Mouse (Mus musculus) right cerebral cortex, postnatal 4 days (tissue): ENCODE data around the gene Csrp1.

ENCODE experiments used
- DNase-seq: peaks from one replicate; pipeline ENCODE4 v3.0.0-alpha.2; 2022

The Csrp1 gene

DNA sequence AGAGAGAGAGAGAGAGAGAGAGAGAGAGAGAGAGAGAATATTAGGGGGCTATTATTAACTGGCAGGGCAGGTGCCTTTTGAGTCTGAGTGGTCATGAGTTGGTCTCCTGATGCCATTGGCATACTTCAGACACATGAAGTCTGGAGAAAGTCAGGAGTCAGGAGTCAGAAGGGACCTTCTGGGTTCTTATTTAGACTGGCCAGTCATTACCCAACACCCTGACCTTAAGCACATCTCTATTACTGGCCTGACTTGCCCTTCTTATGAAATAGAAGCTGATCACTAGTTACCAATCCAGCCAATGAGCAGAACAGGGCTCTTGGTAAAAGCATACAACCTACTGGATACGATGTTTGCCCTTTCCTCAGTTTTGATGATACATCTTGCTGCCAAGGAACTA lies 57.2 kb downstream of the Csrp1 start:
- no peak for DNase-seq

DNA sequence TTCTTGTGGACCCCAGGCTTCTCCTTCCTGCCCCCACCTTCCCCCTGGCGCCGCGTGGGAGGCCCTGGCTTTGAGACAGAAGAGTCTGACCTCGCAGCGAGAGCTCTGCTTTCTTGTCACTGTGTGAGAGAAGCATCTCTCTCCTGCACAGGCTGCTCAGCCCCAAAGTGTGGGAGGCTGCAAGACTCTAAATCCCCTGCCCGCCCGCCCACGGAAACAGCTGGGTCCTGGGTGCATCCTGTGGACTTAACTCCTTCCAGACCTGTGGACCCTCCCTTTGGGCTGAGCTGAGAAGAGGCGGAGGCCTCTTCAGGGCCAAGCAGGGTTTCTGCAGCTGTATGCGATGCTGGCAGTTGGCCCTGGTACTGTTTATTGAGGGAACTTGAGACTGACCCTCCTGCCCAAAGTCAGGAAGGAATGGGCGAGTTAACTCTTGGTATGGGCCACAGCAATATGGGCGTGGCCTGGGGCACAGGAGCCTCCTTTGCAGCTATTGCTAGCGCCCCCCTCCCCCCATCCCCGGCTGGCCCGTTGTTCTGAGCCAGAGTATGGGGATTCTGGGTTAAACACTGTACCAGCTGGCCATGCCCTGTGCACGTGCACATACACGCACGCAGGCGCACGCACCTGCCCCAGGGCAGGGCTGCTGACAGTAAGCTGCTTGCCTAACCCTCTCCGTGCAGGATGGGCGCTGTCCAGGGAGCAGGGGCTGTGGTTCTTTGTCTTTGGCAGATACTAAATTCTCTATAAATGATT lies 59.1 kb downstream of the Csrp1 start, which contains the start of gene Tnni1:
Gene Tnni1 (plus strand): TSS at position 655 of the 756 bp plus-strand sequence.
- DNase-seq: peak; percentile 15

DNA sequence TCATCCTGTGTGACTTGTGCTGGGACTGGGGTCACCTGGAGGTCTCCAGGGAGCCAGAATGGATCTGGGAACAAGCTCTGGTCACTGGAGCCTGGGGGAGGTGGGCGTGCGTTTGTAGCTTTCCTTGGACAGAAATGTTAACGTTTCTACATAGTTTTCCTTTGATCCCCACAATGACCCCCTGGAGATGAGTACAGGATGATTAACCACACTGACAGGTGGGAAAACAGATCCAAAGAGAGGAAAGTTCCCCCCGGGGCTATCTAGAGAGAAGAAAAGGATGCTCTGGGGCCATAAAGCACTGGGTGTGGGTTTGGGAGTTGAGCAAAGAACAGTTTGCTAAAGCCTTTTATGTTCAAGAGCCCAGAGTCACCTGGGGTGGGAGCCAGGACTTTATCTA lies 60.8 kb downstream of the Csrp1 start:
- no peak for DNase-seq

DNA sequence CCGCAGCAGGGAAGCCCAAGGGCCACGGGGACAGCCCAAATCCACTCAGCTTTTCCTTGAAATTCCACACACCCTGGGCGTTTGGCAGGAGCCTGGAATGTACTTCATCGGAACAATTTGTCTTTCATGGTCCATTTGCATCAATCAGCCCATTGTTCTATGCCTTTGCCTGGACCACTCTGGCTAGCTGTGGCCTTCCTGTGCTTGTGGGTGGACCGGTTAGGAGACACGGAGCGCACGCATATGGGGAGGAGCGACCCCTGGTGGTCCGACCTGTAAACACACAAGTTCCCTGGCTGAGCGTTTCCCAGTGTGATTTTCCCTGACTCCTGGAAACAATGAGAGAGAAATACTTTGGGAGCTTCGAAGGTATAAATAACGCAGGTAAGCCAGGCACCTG lies 61.4 kb downstream of the Csrp1 start:
- peak; percentile 74 for DNase-seq

DNA sequence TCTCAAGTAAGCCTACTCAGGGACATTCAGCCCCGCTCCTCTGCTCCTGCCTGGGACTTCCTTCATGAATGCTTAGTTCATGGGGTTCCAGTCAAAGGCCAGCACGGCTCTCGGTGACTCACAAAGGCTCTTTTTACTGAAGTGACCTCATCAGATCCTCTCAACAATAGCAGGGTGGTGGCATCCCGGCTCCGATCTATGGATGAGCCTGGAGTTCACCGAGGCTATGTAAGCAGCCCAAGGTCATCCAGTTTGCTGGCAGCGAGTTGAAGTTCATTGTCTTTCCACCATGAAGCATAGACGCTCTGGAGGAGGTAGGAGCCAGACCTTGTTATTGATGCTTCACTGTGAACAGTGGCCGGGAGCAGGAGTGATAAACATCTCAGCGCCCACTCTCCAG lies 63.0 kb downstream of the Csrp1 start:
- no peak for DNase-seq

DNA sequence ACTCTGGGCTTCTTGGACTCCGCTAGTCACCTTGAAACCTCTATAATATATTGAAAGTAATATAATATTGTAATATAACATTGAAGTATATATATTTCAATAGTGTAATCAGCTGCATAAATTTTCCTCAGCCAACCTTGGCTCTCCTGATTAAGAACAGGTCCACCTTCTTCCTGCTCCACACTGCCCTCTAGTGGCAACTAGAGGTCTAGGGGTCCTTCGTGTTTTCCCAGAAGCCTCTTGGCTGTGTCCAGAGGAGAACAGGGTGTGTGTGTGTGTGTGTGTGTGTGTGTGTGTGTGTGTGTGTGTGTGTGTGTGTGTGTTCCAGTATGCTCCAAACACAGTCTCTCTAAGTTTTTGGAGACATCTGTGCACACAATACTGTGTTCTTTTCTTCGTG lies 67.9 kb downstream of the Csrp1 start:
- DNase-seq: peak; percentile 70

DNA sequence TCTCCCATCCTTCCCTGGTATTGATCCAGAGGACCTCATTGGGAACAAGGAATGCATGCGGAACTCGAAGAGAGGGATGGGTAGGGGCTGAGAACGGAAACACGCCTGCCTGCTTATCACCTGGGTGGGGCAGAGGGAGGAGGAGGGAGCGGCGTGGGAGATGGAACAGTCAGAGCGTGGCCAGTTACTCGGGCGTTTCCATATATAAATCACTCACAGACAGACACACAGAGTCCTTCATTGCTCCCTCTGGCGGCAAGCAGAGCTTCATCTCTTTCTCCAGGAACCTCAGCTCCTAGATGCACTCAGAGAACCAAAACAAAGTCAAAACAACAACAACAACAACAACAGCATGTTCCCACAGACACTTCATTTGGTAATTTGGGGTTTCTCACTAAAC lies 68.8 kb downstream of the Csrp1 start:
- DNase-seq: no peak

DNA sequence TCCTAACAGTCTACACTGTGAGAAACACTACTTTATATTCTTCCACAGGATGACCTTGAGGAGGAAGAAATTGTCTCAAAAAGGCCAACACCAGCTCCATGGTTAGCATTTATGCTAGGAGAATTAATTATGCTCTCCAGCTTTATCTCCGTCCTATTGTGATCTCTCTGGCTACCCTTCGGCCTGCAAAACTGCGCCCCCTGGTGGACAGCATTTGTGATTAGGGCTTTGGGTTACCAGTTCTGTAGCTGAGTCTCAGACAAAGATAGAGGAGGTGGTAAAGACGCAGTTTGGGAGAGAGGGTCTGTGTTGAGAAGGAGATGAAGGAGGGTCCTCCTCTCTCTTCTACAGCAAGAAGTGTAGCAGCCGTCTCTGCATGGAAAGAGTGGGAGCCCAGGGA lies 70.0 kb downstream of the Csrp1 start:
- DNase-seq: peak; percentile 79

DNA sequence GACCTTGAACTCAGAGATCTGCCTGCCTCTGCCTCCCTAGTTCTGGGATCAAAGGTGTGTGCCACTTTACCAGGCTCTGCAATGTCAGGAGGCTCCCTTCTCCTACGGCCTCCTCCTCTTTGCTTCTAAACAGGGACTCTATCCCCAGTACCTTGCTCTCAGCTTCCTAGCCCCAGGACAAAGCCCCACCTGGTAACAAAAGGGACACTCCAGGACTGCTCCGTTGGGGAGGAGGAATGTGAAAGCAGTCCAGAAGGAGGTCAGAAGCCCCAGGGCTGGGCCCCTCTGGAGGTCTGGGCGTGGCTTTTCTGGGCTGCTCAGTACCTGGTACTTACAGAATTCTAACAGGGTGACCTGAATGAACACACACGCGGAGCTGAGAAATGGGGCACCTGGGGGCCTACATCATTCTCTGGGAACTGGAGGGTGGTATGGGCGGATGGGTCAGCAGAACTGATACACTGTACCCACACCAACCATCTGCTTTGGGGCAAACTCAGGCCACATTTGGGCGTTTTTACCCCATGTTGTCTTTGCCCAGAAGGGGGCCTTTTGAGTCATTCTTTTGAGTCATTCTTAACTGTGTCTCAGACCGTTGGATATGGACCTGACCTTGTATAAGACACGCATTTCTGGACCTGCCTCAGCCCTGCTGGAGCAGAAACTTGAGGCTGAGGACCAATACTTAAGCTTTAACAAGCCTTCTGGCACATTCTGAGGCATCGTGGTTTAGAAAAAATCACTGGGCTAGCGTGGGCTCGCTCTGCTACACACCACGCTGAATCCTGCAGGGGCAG lies 72.5 kb downstream of the Csrp1 start:
- no peak for DNase-seq

DNA sequence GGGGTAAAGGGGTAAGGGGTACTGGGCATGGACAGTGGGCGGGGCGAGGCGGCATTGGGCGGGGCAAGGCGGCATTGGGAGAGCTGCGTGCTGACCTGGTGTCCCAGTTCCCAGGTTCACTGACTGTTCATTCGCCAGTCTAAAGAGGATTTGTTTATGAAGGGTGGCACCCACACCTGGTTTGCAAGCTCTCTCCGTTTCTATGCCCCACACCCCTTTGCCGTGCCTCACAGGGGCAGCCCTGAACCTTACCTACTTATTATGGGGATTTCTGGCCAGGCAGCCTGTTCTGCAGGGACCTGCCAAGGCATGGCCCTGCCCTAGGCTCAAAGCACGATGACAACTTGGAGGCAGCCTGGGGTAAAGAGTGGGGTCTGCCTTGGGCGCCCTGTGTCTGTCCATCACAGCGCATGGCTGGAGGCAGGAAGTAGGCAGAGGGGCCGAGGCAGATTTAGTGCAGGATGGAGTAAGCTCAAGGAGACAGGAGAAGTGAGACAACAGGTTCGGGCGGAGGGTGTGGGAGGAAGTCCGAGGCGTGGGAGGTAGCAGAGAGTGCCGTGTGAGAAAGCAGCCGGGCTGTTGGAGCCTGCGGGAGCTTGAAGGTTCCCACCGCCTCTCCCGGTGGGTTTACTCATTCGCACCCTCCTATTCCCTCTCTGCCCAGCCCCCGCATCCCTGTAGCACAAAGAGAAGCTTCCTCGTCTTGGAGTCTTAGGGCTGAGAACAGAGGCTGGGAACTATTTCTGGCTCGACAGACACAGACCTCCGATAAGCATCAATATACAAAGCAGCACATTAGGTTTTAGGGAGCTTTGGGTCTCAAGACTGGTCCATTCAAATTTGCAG lies 73.7 kb downstream of the Csrp1 start:
- DNase-seq: peak; percentile 12

DNA sequence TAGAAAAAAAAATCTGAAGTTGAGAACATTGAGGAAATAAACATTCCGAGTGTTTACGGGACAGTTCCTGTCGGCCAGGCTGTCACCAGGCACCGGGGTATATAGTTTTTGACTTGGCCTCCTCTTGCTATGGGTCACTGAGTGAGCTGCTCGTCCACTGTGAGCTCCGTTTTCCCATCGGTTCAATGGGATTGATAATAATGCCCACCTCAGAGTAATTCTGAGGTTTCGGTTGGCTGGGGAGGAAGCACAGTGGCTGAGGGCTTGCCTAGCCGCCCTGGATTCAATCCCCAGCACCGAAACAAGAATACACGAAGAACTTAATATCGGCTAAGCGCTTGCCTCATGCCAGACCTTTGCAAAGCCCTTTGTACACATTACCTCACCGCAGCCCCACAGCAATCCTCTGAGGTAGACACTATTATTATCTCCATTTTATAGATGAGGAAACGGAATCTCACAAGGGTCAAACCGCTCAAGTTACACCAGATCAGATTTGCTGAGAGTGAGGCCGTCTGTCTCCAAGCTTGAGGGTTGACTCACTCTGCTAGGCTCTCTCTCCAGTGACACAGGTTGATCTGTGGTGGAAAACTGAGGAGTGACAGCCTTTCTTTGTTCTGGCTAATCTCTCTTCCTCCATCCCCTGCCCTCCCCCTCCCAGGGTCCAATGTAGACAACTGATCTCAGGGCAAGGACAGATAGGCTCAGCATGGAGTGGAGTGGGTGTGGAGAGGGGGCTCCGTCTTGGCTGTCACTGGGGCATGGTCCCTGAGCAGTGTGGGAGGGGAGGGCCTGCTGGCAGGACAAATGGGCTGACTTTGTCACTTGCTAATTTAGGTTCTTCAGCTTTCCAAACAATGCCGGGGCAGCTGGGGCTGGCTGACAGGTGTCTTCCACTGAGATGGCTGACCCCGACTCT lies 74.6 kb downstream of the Csrp1 start:
- DNase-seq: no peak

DNA sequence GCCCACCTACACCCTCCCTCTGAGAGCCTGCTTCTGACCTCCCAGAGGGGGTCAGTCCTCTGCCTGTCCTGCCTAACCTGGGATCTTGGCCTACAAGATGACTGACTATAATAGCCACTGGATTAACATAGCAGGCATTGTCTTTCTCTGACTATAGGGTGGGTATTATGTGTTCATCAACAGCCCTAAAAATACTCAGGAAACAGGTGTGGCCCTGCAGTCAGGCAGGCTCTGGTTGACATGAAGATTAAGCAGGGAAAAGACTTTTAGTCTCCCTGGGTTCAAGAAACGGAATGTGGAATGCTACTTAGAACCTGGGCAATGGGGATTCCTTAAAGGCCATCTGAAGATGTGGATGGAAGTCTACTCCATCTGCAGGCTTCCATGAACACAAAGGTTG lies 78.6 kb downstream of the Csrp1 start:
- no peak for DNase-seq

DNA sequence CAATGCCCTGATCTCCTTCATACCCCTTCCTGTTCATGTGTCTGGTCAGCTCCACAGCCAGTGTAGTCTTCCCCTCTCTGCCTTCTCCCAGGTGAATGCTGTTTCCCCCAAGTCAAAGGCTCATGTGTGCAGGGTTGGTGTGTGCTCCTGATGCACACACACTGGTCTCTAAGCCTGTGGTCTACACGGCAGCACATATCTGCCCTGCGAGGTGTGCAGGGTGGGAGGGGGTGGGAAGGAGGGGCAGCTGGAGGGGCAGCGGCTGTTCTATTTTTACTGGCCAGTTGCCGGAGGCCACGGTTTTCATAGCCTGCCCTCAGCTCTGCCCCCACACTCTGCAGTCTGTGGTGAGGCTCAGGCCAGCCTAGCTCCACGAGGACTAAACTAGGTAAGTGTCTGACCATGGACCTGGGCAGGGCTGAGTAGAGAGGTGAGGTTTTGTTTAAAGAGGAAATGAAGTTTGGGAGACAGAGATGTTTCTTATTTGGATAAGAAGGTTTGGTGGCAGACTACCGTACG lies 79.3 kb downstream of the Csrp1 start:
- DNase-seq: no peak

DNA sequence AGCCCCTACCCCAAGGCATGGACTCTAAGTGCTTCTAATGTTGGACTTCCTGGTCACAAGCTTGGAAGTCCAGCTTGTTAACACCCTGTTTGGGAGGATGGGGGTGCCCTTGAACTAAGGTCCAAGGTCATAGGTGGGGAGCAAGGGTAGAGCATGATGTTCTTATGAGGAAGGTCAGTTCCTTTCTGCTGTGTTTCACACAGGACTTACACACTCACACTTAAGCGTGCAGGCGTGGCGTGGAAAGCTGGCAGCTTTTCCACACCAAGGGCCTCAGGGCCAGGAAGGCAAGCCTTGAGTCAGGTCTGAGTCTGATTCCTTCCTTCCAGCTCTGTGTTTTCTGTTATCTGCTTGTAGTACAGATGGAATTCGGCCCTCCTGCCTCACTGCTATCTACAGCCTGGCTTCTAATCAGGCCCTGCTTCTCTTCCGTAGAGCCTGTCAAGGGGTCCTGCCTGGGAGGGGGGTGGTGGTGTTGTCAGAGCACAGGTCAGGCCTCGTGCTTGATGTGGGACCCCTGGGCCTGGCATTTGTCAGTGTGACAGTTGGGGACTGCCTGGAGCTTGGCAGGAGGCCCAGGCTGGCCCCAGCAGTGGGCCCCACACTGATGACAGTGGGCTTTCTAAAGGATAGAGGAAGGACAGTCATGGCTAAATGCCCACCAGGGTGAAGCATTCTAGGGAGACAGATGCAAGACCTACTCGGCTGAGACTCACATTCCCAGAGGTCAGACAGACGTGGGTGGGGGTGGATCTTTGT lies 80.5 kb downstream of the Csrp1 start:
- DNase-seq: no peak
